Mouse (Mus musculus): ENCODE measurements around the gene Ap1g1.

The Ap1g1 gene

GRCm38 (mm10) chr8:109790938-109791337 lies 12.6 kb downstream of the Ap1g1 start:
- DNase-seq: no peak

- DNase-seq: no peak
Measured at GRCm38 (mm10) chr8:109795166-109795565, 16.8 kb downstream of the Ap1g1 start.

GRCm38 (mm10) chr8:109798721-109799120 lies 20.4 kb downstream of the Ap1g1 start:
- DNase-seq: no peak

- no peak for DNase-seq
Measured at GRCm38 (mm10) chr8:109799245-109799644, 20.9 kb downstream of the Ap1g1 start.

GRCm38 (mm10) chr8:109800325-109800724 lies 22.0 kb downstream of the Ap1g1 start:
- DNase-seq: no peak

- DNase-seq: no peak
Measured at GRCm38 (mm10) chr8:109803211-109803610, 24.9 kb downstream of the Ap1g1 start.

GRCm38 (mm10) chr8:109803801-109804200 lies 25.4 kb downstream of the Ap1g1 start:
- DNase-seq: no peak

GRCm38 (mm10) chr8:109806522-109806921 lies 28.2 kb downstream of the Ap1g1 start:
- DNase-seq: no peak

GRCm38 (mm10) chr8:109807401-109808119 lies 29.2 kb downstream of the Ap1g1 start:
- no peak for DNase-seq

- no peak for DNase-seq
Measured at GRCm38 (mm10) chr8:109808120-109808447, 29.7 kb downstream of the Ap1g1 start.

GRCm38 (mm10) chr8:109810434-109810833 lies 32.1 kb downstream of the Ap1g1 start:
- no peak for DNase-seq

GRCm38 (mm10) chr8:109815268-109815667 lies 36.9 kb downstream of the Ap1g1 start:
- no peak for DNase-seq

GRCm38 (mm10) chr8:109817933-109818332 lies 39.6 kb downstream of the Ap1g1 start:
- no peak for DNase-seq

- DNase-seq: no peak
Measured at GRCm38 (mm10) chr8:109823561-109823960, 45.2 kb downstream of the Ap1g1 start.

GRCm38 (mm10) chr8:109839822-109840221 lies 61.5 kb downstream of the Ap1g1 start:
- no peak for DNase-seq

- DNase-seq: no peak
Measured at GRCm38 (mm10) chr8:109842468-109842867, 64.1 kb downstream of the Ap1g1 start.

- DNase-seq: no peak
Measured at GRCm38 (mm10) chr8:109847866-109848265, 69.5 kb downstream of the Ap1g1 start.

- no peak for DNase-seq
Measured at GRCm38 (mm10) chr8:109848981-109849380, 70.6 kb downstream of the Ap1g1 start.

GRCm38 (mm10) chr8:109853423-109853822 lies 75.1 kb downstream of the Ap1g1 start:
- peak; percentile 52 for DNase-seq

GRCm38 (mm10) chr8:109854522-109854921 lies 76.2 kb downstream of the Ap1g1 start:
- DNase-seq: no peak

GRCm38 (mm10) chr8:109855451-109855850 lies 77.1 kb downstream of the Ap1g1 start:
- no peak for DNase-seq

GRCm38 (mm10) chr8:109863398-109863797 lies 85.0 kb downstream of the Ap1g1 start:
- no peak for DNase-seq

GRCm38 (mm10) chr8:109864798-109865197 lies 86.4 kb downstream of the Ap1g1 start:
- DNase-seq: no peak

- peak; percentile 14 for DNase-seq
Measured at GRCm38 (mm10) chr8:109865536-109865935, 87.2 kb downstream of the Ap1g1 start.

- DNase-seq: no peak
Measured at GRCm38 (mm10) chr8:109866690-109867089, 88.3 kb downstream of the Ap1g1 start.
